Mouse (Mus musculus): Measurements from ENCODE around the gene Pld2. TPM values are rescaled to one million over a fixed set of nuclear protein-coding genes. Genes with fewer than 3 reads are reported as not detected.

Pld2 gene
- polyA plus RNA-seq, 1 experiment from 2014 or later: 13.0 TPM

DNA sequence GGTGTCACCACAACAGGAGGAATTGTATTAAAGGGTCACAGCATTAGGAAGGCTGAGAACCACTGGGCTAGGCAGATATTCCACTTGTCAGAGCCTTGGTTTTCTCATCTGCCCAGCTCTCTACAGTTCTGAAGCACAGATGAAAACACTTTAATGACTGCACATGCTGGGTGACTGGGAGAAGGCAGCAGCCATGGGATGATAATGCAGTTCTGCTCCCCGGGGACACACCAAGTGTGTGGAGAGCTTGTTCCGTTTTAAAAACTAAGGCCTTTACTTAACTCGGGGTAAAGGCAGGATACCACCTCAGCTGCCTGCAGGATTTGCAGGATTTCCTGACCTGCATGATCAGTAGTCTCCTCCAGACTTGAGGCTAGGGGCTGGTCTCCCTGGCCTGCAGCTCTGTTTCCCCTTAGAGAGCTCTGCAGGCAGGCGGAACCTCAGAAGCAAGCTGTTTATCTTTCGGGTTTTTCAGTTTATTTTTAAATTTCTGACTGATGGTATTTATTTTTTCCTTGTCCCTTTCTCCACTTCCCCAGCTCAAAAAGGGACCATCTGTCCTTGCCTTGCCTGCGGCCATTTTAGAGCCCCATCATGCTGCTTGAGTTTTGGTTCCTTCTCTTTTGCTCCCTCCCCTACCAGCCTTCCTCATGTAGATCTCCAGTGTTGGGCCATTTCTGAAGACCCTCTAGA, 43.3 kb downstream of the Pld2 start:
- 45% methylated on average over 6 of the region's 6 CpGs for WGBS

DNA sequence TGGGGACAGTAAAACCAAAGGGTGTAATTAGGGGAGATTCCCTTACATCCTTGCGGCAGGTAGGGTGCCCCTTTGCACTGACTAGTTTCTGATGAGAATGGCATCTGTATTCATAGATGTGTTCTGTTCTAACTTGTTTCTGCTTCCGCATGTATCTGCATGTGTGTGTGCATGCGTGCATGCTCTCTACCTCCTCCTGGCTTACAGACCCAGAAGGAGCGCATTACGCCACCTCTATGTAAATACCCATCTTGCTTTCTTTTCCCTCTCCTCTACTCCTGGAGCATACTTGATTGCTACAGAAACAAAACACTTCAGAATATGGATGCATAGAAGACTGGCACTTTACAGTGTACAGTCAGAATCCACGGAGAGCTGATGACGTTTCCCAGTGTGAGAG, 43.9 kb downstream of the Pld2 start:
- WGBS: 81% methylated on average over 7 of the region's 7 CpGs
- H3K4me3 ChIP-seq (ENCODE audit: low read depth, low read length): no peak overlapping the region
- H3K4me1 ChIP-seq (ENCODE audit: control insufficient read depth, insufficient read depth, low read length): peaks cover 49% of the 10 kb centered on the region
- H3K4me2 ChIP-seq (replicated peaks; ENCODE audit: low read depth, low read length): no peak overlapping the region
- no peak for ATAC-seq (ENCODE audit: insufficient number of reproducible peaks, insufficient read depth, low FRiP score, low read depth)
- H3K36me3 ChIP-seq (ENCODE audit: control insufficient read depth, insufficient read depth, low read length): no peaks in the 10 kb centered on the region
- peak overlapping the region; percentile 79; the same call in 1 of the 2 replicates for H3K27ac ChIP-seq (ENCODE audit: low read length)
- H3K27me3 ChIP-seq (ENCODE audit: control insufficient read depth, insufficient read depth, low read length): no peaks in the 10 kb centered on the region
- H3K9ac ChIP-seq (replicated peaks; ENCODE audit: low read depth, low read length): no peak overlapping the region
- H3K9me3 ChIP-seq (ENCODE audit: control insufficient read depth, low read depth, low read length): no peaks in the 10 kb centered on the region

More for the DNA sequence above, 43.3 kb downstream of the Pld2 start:
- no peaks in the 10 kb centered on the region for H3K27me3 ChIP-seq (ENCODE audit: control insufficient read depth, insufficient read depth, low read length)
- H3K9me3 ChIP-seq (ENCODE audit: control insufficient read depth, low read depth, low read length): no peaks in the 10 kb centered on the region
- no peak overlapping the region for H3K4me2 ChIP-seq (replicated peaks; ENCODE audit: low read depth, low read length)
- no peak for ATAC-seq (ENCODE audit: insufficient number of reproducible peaks, insufficient read depth, low FRiP score, low read depth)
- H3K27ac ChIP-seq (ENCODE audit: low read length): peak overlapping the region; percentile 79; the same call in 1 of the 2 replicates
- H3K9ac ChIP-seq (replicated peaks; ENCODE audit: low read depth, low read length): no peak overlapping the region
- no peak overlapping the region for H3K4me3 ChIP-seq (ENCODE audit: low read depth, low read length)
- no peaks in the 10 kb centered on the region for H3K36me3 ChIP-seq (ENCODE audit: control insufficient read depth, insufficient read depth, low read length)
- H3K4me1 ChIP-seq (ENCODE audit: control insufficient read depth, insufficient read depth, low read length): peaks cover 55% of the 10 kb centered on the region

GRCm38 (mm10) chr11:70585457-70585856, 45.6 kb downstream of the Pld2 start:
- 32% methylated on average over 7 of the region's 7 CpGs for WGBS
- Histone ChIP-seq H3K27me3 (ENCODE audit: control insufficient read depth, insufficient read depth, low read length) (no peaks in the 10 kb centered on the region), H3K9me3 (ENCODE audit: control insufficient read depth, low read depth, low read length) (no peaks in the 10 kb centered on the region), H3K27ac (ENCODE audit: low read length) (peak overlapping the region; percentile 75), H3K36me3 (ENCODE audit: control insufficient read depth, insufficient read depth, low read length) (no peaks in the 10 kb centered on the region), H3K4me3 (ENCODE audit: low read depth, low read length) (no peak overlapping the region), H3K4me1 (ENCODE audit: control insufficient read depth, insufficient read depth, low read length) (peaks cover 34% of the 10 kb centered on the region), H3K9ac (replicated peaks; ENCODE audit: low read depth, low read length) (no peak overlapping the region), H3K4me2 (replicated peaks; ENCODE audit: low read depth, low read length) (no peak overlapping the region)
- ATAC-seq (ENCODE audit: insufficient number of reproducible peaks, insufficient read depth, low FRiP score, low read depth): peak; percentile 72; the same call in 1 of the 2 replicates

GRCm38 (mm10) chr11:70586261-70586660, 46.4 kb downstream of the Pld2 start:
- H3K4me3 ChIP-seq (ENCODE audit: low read depth, low read length): no peak overlapping the region
- H3K4me2 ChIP-seq (replicated peaks; ENCODE audit: low read depth, low read length): no peak overlapping the region
- no peak overlapping the region for H3K9ac ChIP-seq (replicated peaks; ENCODE audit: low read depth, low read length)
- H3K27ac ChIP-seq (ENCODE audit: low read length): no peak overlapping the region
- no peaks in the 10 kb centered on the region for H3K36me3 ChIP-seq (ENCODE audit: control insufficient read depth, insufficient read depth, low read length)
- no peak for ATAC-seq (ENCODE audit: insufficient number of reproducible peaks, insufficient read depth, low FRiP score, low read depth)
- WGBS: 77% methylated on average over 3 of the region's 3 CpGs
- H3K9me3 ChIP-seq (ENCODE audit: control insufficient read depth, low read depth, low read length): no peaks in the 10 kb centered on the region
- H3K4me1 ChIP-seq (ENCODE audit: control insufficient read depth, insufficient read depth, low read length): peaks cover 34% of the 10 kb centered on the region
- H3K27me3 ChIP-seq (ENCODE audit: control insufficient read depth, insufficient read depth, low read length): no peaks in the 10 kb centered on the region

GRCm38 (mm10) chr11:70586954-70587353, 47.1 kb downstream of the Pld2 start:
- Histone ChIP-seq H3K27me3 (ENCODE audit: control insufficient read depth, insufficient read depth, low read length) (no peaks in the 10 kb centered on the region), H3K27ac (ENCODE audit: low read length) (no peak overlapping the region), H3K36me3 (ENCODE audit: control insufficient read depth, insufficient read depth, low read length) (no peaks in the 10 kb centered on the region), H3K4me3 (ENCODE audit: low read depth, low read length) (no peak overlapping the region), H3K4me1 (ENCODE audit: control insufficient read depth, insufficient read depth, low read length) (peaks cover 33% of the 10 kb centered on the region), H3K9me3 (ENCODE audit: control insufficient read depth, low read depth, low read length) (no peaks in the 10 kb centered on the region), H3K4me2 (replicated peaks; ENCODE audit: low read depth, low read length) (no peak overlapping the region), H3K9ac (replicated peaks; ENCODE audit: low read depth, low read length) (no peak overlapping the region)
- WGBS: 76% methylated on average over 5 of the region's 5 CpGs
- ATAC-seq (ENCODE audit: insufficient number of reproducible peaks, insufficient read depth, low FRiP score, low read depth): no peak

DNA sequence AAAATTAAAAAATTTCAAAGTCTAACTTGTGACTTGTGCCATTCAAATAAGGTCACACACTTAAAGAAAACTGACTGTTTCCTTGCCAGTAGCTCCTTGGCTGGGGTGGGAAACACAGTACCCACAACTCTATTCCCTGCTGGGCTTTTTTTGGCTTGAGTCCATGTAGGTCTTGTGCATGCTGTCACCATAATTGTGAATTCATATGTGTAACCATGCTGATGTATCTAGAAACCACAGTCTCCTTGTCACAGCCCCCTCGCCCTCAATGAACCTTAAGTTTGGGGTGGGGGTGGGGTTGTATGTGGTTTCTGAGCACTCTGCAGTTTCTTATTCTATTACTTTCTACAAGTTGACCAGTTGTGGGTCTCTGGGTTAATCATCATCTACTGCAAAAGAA, 51.9 kb downstream of the Pld2 start:
- no peak overlapping the region for H3K9ac ChIP-seq (replicated peaks; ENCODE audit: low read depth, low read length)
- no peak overlapping the region for H3K4me2 ChIP-seq (replicated peaks; ENCODE audit: low read depth, low read length)
- ATAC-seq (ENCODE audit: insufficient number of reproducible peaks, insufficient read depth, low FRiP score, low read depth): no peak
- H3K27me3 ChIP-seq (ENCODE audit: control insufficient read depth, insufficient read depth, low read length): no peaks in the 10 kb centered on the region
- no peak overlapping the region for H3K4me3 ChIP-seq (ENCODE audit: low read depth, low read length)
- H3K9me3 ChIP-seq (ENCODE audit: control insufficient read depth, low read depth, low read length): no peaks in the 10 kb centered on the region
- H3K36me3 ChIP-seq (ENCODE audit: control insufficient read depth, insufficient read depth, low read length): no peaks in the 10 kb centered on the region
- H3K4me1 ChIP-seq (ENCODE audit: control insufficient read depth, insufficient read depth, low read length): no peaks in the 10 kb centered on the region; the same call in 1 of the 2 replicates
- no peak overlapping the region for H3K27ac ChIP-seq (ENCODE audit: low read length)
- WGBS: 88% methylated on average over 1 of the region's 1 CpGs

DNA sequence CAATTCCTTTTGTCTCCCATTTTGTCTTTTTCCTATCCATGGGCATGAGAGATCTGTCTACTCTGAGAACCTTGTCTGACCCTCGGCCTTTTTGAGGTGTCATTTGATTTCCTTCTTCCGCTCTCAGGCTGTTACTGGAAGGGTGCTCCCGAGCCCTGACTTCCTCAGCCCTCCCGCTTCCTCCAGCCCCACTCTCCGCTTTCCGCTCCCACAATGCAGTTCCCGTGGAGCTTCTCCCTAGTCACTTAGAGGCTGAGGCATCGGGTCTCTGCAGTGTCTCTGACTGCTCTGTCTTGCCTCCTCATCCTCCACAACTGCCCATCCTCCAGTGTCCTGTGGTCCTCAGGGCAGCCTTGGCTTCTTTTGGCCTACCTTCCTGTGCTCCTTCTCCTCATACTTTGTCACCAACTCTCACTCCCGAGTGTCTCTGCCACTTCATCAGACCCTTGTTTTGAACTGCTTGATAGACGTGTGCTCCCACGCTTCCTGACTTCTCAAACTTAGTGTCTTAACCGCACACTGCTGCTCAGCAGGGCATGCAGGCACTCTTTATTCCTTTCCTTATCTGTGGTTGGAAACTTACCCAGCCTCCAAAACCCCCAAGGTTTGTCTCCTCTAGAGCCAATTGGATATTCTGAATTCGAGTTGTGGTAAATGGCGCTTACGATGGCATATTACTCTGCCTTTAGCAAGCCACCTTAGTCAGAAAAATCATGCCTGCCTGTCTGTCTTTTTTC, 54.6 kb downstream of the Pld2 start:
- ATAC-seq (ENCODE audit: insufficient number of reproducible peaks, insufficient read depth, low FRiP score, low read depth): no peak
- no peaks in the 10 kb centered on the region for H3K27me3 ChIP-seq (ENCODE audit: control insufficient read depth, insufficient read depth, low read length)
- H3K27ac ChIP-seq (ENCODE audit: low read length): no peak overlapping the region
- H3K4me2 ChIP-seq (replicated peaks; ENCODE audit: low read depth, low read length): no peak overlapping the region
- no peaks in the 10 kb centered on the region for H3K4me1 ChIP-seq (ENCODE audit: control insufficient read depth, insufficient read depth, low read length)
- peaks cover 17% of the 10 kb centered on the region for H3K36me3 ChIP-seq (ENCODE audit: control insufficient read depth, insufficient read depth, low read length)
- H3K9ac ChIP-seq (replicated peaks; ENCODE audit: low read depth, low read length): no peak overlapping the region
- WGBS: 84% methylated on average over 15 of the region's 15 CpGs
- no peak overlapping the region for H3K4me3 ChIP-seq (ENCODE audit: low read depth, low read length)
- H3K9me3 ChIP-seq (ENCODE audit: control insufficient read depth, low read depth, low read length): no peaks in the 10 kb centered on the region

DNA sequence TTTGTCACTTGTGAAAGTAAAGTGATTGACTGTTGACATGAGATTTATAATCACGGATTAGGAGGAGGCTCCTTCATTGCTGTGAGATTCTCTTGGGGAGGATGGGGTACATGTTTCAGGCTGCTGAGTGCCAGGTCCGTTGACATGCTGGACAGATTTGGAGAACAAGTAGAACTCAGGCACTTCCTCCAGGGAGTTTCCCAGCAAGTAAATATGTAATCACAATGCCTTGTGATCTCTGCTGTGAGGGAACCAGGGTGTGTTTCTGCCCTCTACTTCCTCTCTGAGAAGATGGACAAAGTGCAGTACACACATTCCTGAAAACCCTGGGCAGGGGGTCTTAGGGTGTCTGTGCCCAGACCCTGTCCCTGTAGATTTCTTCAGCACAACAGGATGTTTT, 55.8 kb downstream of the Pld2 start:
- ATAC-seq (ENCODE audit: insufficient number of reproducible peaks, insufficient read depth, low FRiP score, low read depth): no peak
- no peak overlapping the region for H3K9ac ChIP-seq (replicated peaks; ENCODE audit: low read depth, low read length)
- no peak overlapping the region; the same call in 1 of the 2 replicates for H3K27ac ChIP-seq (ENCODE audit: low read length)
- no peak overlapping the region for H3K4me2 ChIP-seq (replicated peaks; ENCODE audit: low read depth, low read length)
- H3K4me3 ChIP-seq (ENCODE audit: low read depth, low read length): no peak overlapping the region
- H3K4me1 ChIP-seq (ENCODE audit: control insufficient read depth, insufficient read depth, low read length): no peaks in the 10 kb centered on the region
- no peaks in the 10 kb centered on the region for H3K27me3 ChIP-seq (ENCODE audit: control insufficient read depth, insufficient read depth, low read length)
- no peaks in the 10 kb centered on the region for H3K9me3 ChIP-seq (ENCODE audit: control insufficient read depth, low read depth, low read length)
- WGBS: 59% methylated on average over 2 of the region's 2 CpGs
- peaks cover 20% of the 10 kb centered on the region for H3K36me3 ChIP-seq (ENCODE audit: control insufficient read depth, insufficient read depth, low read length)

Measured in stomach, embryonic 14.5 days (tissue).